Mouse (Mus musculus): ENCODE data around the gene Fam178b. TPM values are rescaled to one million over a fixed set of nuclear protein-coding genes. Genes with fewer than 3 reads are reported as not detected.

Gene Fam178b
- total RNA-seq, 2 experiments from 2014 or later, result 0.40 TPM; not detected in 1

GRCm38 (mm10) chr1:36556553-36557456, 126.2 kb downstream of the Fam178b start:
- intact Hi-C loops (cut with DNase I), result no loop called here
- peak; percentile 97 for TF ChIP-seq CTCF (IDR thresholded peaks at IDR 0.05)
- peak overlapping the region; percentile 92 for H3K4me3 ChIP-seq
- DNase-seq (ENCODE audit: extremely low spot score in 1 of 2, low spot score in 2 of 2), result peak; percentile 90 to 95
- peak overlapping the region; percentile 95 for H3K27ac ChIP-seq

GRCm38 (mm10) chr1:36555798-36556395, 127.1 kb downstream of the Fam178b start:
- no peak for TF ChIP-seq CTCF (IDR thresholded peaks at IDR 0.05)
- Histone ChIP-seq H3K4me3 (peak overlapping the region; percentile 92), H3K27ac (peak overlapping the region; percentile 95)
- DNase-seq (ENCODE audit: extremely low spot score in 1 of 2, low spot score in 2 of 2), result no peak
- intact Hi-C loops (cut with DNase I), result no loop called here

GRCm38 (mm10) chr1:36554633-36555399, 128.2 kb downstream of the Fam178b start:
- intact Hi-C loops (cut with DNase I), result no loop called here
- Histone ChIP-seq H3K27ac (no peak overlapping the region), H3K4me3 (peak overlapping the region; percentile 4; the same call in 1 of the 2 replicates)
- no peak for TF ChIP-seq CTCF (IDR thresholded peaks at IDR 0.05)
- DNase-seq (ENCODE audit: extremely low spot score in 1 of 2, low spot score in 2 of 2), result no peak

- intact Hi-C loops (cut with DNase I), result no loop called here
- no peak overlapping the region for H3K27ac ChIP-seq
- DNase-seq (ENCODE audit: extremely low spot score in 1 of 2, low spot score in 2 of 2), result no peak
- H3K4me3 ChIP-seq, result no peak overlapping the region
- TF ChIP-seq CTCF (IDR thresholded peaks at IDR 0.05), result no peak
These were observed 130.5 kb downstream of the Fam178b start for GRCm38 (mm10) chr1:36552506-36552905.

- intact Hi-C loops (cut with DNase I), result no loop called here
- no peak overlapping the region for H3K27ac ChIP-seq
- DNase-seq (ENCODE audit: extremely low spot score in 1 of 2, low spot score in 2 of 2), result no peak
- H3K4me3 ChIP-seq, result no peak overlapping the region
- TF ChIP-seq CTCF (IDR thresholded peaks at IDR 0.05), result no peak
These were observed 131.1 kb downstream of the Fam178b start for GRCm38 (mm10) chr1:36551904-36552303.

- TF ChIP-seq CTCF (IDR thresholded peaks at IDR 0.05), result no peak
These were observed 132.7 kb downstream of the Fam178b start for GRCm38 (mm10) chr1:36550075-36550863.

GRCm38 (mm10) chr1:36549491-36549890, 133.5 kb downstream of the Fam178b start:
- DNase-seq (ENCODE audit: extremely low spot score in 1 of 2, low spot score in 2 of 2), result no peak
- Histone ChIP-seq H3K4me3 (no peak overlapping the region), H3K27ac (no peak overlapping the region)
- no peak for TF ChIP-seq CTCF (IDR thresholded peaks at IDR 0.05)
- intact Hi-C loops (cut with DNase I), result loop anchor here (2.0 kb wide), 1 partner anchor 159 kb away; no protein-coding TSS in a partner anchor

More at GRCm38 (mm10) chr1:36550075-36550863, 132.7 kb downstream of the Fam178b start:
- no peak for DNase-seq (ENCODE audit: extremely low spot score in 1 of 2, low spot score in 2 of 2)
- Histone ChIP-seq H3K4me3 (no peak overlapping the region), H3K27ac (no peak overlapping the region)
- intact Hi-C loops (cut with DNase I), result no loop called here

GRCm38 (mm10) chr1:36548771-36549170, 134.2 kb downstream of the Fam178b start:
- intact Hi-C loops (cut with DNase I), result loop anchor here (2.0 kb wide), 1 partner anchor 160 kb away; no protein-coding TSS in a partner anchor
- TF ChIP-seq CTCF (IDR thresholded peaks at IDR 0.05), result no peak
- Histone ChIP-seq H3K27ac (no peak overlapping the region), H3K4me3 (no peak overlapping the region)
- no peak for DNase-seq (ENCODE audit: extremely low spot score in 1 of 2, low spot score in 2 of 2)

- no peak overlapping the region for H3K4me3 ChIP-seq
- intact Hi-C loops (cut with DNase I), result loop anchor here (1.0 to 2.0 kb wide), 5 partner anchors 87 to 197 kb away; no protein-coding TSS in a partner anchor
- peak overlapping the region; percentile 19 for H3K27ac ChIP-seq
- no peak for TF ChIP-seq CTCF (IDR thresholded peaks at IDR 0.05)
- peak in 1 of 2 experiments; percentile 35 for DNase-seq (ENCODE audit: extremely low spot score in 1 of 2, low spot score in 2 of 2)
These were observed 134.9 kb downstream of the Fam178b start for GRCm38 (mm10) chr1:36547981-36548598.

GRCm38 (mm10) chr1:36546888-36547471, 136.0 kb downstream of the Fam178b start, which contains the start of gene Ankrd39:
Gene Ankrd39 (minus strand): TSS chr1:36547445.
- intact Hi-C loops (cut with DNase I), result loop anchor here (1.0 to 2.0 kb wide), 4 partner anchors 88 to 198 kb away; no protein-coding TSS in a partner anchor
- TF ChIP-seq CTCF (IDR thresholded peaks at IDR 0.05), result peak; percentile 97
- H3K27ac ChIP-seq, result peak within 1 kb of the TSS; percentile 93
- peak; percentile 96 to 97 for DNase-seq (ENCODE audit: extremely low spot score in 1 of 2, low spot score in 2 of 2)
- peak within 1 kb of the TSS; percentile 84 for H3K4me3 ChIP-seq

Measured in left cerebral cortex, adult 2 months (tissue).